8 mouse cellular contexts compared by ENCODE assay signal in genomic region chr12:108004701-108005487, GRCm38 (mm10). TPM values are rescaled to one million over a fixed set of nuclear protein-coding genes. Genes with fewer than 3 reads are reported as not detected.
DNase-seq lines count a peak whose midpoint lies in the region; ATAC-seq and TF ChIP-seq lines count a peak whose summit lies in the region.

No protein-coding gene starts in this region.

- no peaks in the 10 kb centered on the region for H3K9me3 ChIP-seq in kidney, embryonic 16.5 days (ENCODE audit: low read length)
- no peaks in the 10 kb centered on the region for H3K9me3 ChIP-seq in embryonic facial prominence, embryonic 12.5 days
- no peaks in the 10 kb centered on the region for H3K9me3 ChIP-seq in limb, embryonic 12.5 days

- peak overlapping the region; percentile 97 for H3K4me2 ChIP-seq in kidney, embryonic 16.5 days (replicated peaks; ENCODE audit: low read depth, low read length)
- peak overlapping the region; percentile 66 for H3K4me2 ChIP-seq in embryonic facial prominence, embryonic 12.5 days (replicated peaks)
- peak overlapping the region; percentile 80 for H3K4me2 ChIP-seq in limb, embryonic 12.5 days

- H3K9ac ChIP-seq in kidney, embryonic 16.5 days (replicated peaks; ENCODE audit: low read length), result peak overlapping the region; percentile 61
- H3K9ac ChIP-seq in embryonic facial prominence, embryonic 12.5 days, result peak overlapping the region; percentile 46
- H3K9ac ChIP-seq in limb, embryonic 12.5 days (replicated peaks), result peak overlapping the region; percentile 52

- H3K4me1 ChIP-seq in kidney, embryonic 16.5 days (ENCODE audit: insufficient read depth, low read length), result peaks cover 14% of the 10 kb centered on the region
- peaks cover 27% of the 10 kb centered on the region for H3K4me1 ChIP-seq in embryonic facial prominence, embryonic 12.5 days
- H3K4me1 ChIP-seq in limb, embryonic 12.5 days (replicated peaks), result peaks cover 33% of the 10 kb centered on the region
- peaks cover 12% of the 10 kb centered on the region for H3K4me1 ChIP-seq in small intestine, adult 2 months (ENCODE audit: control insufficient read depth, insufficient read depth, insufficient read length, low read length)

- WGBS in kidney, embryonic 16.5 days, result under 1% methylated on average over 41 of the region's 43 CpGs
- WGBS in embryonic facial prominence, embryonic 12.5 days, result under 1% methylated on average over 41 of the region's 43 CpGs
- WGBS in limb, embryonic 12.5 days, result under 1% methylated on average over 43 of the region's 43 CpGs
- WGBS in small intestine, adult 2 months, result 2% methylated on average over 43 of the region's 43 CpGs

- no peak for DNase-seq in kidney, adult 9 months
- no peak for DNase-seq in layer of hippocampus, postnatal 36 days
- DNase-seq in urinary bladder, postnatal 10 days (ENCODE audit: low spot score), result no peak

- no peak for TF ChIP-seq CTCF in small intestine, adult 2 months (IDR thresholded peaks at IDR 0.05; ENCODE audit: extremely low read depth, insufficient read length, insufficient replicate concordance, low read depth, low read length)

- H3K4me3 ChIP-seq in kidney, embryonic 16.5 days (ENCODE audit: low read length), result peak overlapping the region; percentile 76
- peak overlapping the region; percentile 39 for H3K4me3 ChIP-seq in embryonic facial prominence, embryonic 12.5 days
- peak overlapping the region; percentile 87 for H3K4me3 ChIP-seq in limb, embryonic 12.5 days (replicated peaks)
- peak overlapping the region; percentile 96 for H3K4me3 ChIP-seq in small intestine, adult 2 months (ENCODE audit: low read depth, low read length)

- peak; percentile 33 for ATAC-seq in kidney, embryonic 16.5 days (ENCODE audit: low FRiP score, low TSS enrichment)
- peak; percentile 49 for ATAC-seq in embryonic facial prominence, embryonic 12.5 days (ENCODE audit: insufficient number of reproducible peaks, insufficient read depth, low FRiP score, low TSS enrichment)
- ATAC-seq in limb, embryonic 12.5 days (ENCODE audit: insufficient number of reproducible peaks, insufficient read depth, low FRiP score, low TSS enrichment, low read depth), result 0 out of 2 replicates have a peak, but pooled peaks have one; percentile 23
- ATAC-seq in megakaryocyte, adult 5-6 weeks (ENCODE audit: poor library complexity, severe bottlenecking), result no peak

- H3K36me3 ChIP-seq in kidney, embryonic 16.5 days (ENCODE audit: insufficient read depth, low read length), result no peaks in the 10 kb centered on the region
- no peaks in the 10 kb centered on the region for H3K36me3 ChIP-seq in embryonic facial prominence, embryonic 12.5 days
- H3K36me3 ChIP-seq in limb, embryonic 12.5 days, result no peaks in the 10 kb centered on the region
- H3K36me3 ChIP-seq in small intestine, adult 2 months (ENCODE audit: control insufficient read depth, insufficient read depth, low read length), result no peaks in the 10 kb centered on the region

- no peak for TF ChIP-seq POLR2A in small intestine, adult 2 months (IDR thresholded peaks at IDR 0.05; ENCODE audit: low read depth, low read length)

- H3K27me3 ChIP-seq in kidney, embryonic 16.5 days (ENCODE audit: insufficient read depth, low read length), result peaks cover 30% of the 10 kb centered on the region
- 0 out of 2 replicates have a peak, but pooled peaks cover 5% of the 10 kb centered on the region for H3K27me3 ChIP-seq in embryonic facial prominence, embryonic 12.5 days
- peaks cover 36% of the 10 kb centered on the region for H3K27me3 ChIP-seq in limb, embryonic 12.5 days
- H3K27me3 ChIP-seq in small intestine, adult 2 months (ENCODE audit: control insufficient read depth, insufficient read depth, low read length), result no peaks in the 10 kb centered on the region; the same call in 1 of the 2 replicates

- H3K27ac ChIP-seq in kidney, embryonic 16.5 days (ENCODE audit: low read length), result no peak overlapping the region
- H3K27ac ChIP-seq in embryonic facial prominence, embryonic 12.5 days, result peak overlapping the region; percentile 66
- H3K27ac ChIP-seq in limb, embryonic 12.5 days, result peak overlapping the region; percentile 29; the same call in 1 of the 2 replicates
- peak overlapping the region; percentile 85 for H3K27ac ChIP-seq in small intestine, adult 2 months (ENCODE audit: insufficient read depth, low read depth, low read length)

RNA-seq across cellular contexts. Expression of gene Bcl11b, which starts 1.5 kb away (rescaled TPM):
- polyA plus RNA-seq in kidney, embryonic 16.5 days (2015; fragmentation: Nextera tagmentation; extraction: Ambion mirVana), result 2.6 TPM in 2 replicates
- 39.4 and 41.5 TPM in 2 replicates for polyA plus RNA-seq in embryonic facial prominence, embryonic 12.5 days (2016; fragmentation: Nextera tagmentation; extraction: Ambion mirVana)
- 19.6 and 19.9 TPM in 2 replicates for polyA plus RNA-seq in limb, embryonic 12.5 days (2016; fragmentation: Nextera tagmentation; extraction: Ambion mirVana)
- polyA plus RNA-seq in small intestine, adult 2 months (2012; rRNA removed), result 7.9 and 22.3 TPM in 2 replicates
- 100 to 1,000 TPM; 134 to 137 TPM for total RNA-seq in layer of hippocampus, postnatal 36 days (2021)
- 0.38 and 0.39 TPM in 2 replicates for total RNA-seq in megakaryocyte, adult 5-6 weeks (2015)
- 0.28 and 0.33 TPM in 2 replicates for total RNA-seq in megakaryocyte, adult 5-6 weeks (2017)

Comparison
In these comparisons a context has a peak if more than half of its experiments do, and no peak if none do; other contexts are left out.
1. H3K4me3 ChIP-seq: peak in every context shown above with its lines; median percentile 96 in small intestine, adult 2 months; 87 in limb, embryonic 12.5 days; 76 in kidney, embryonic 16.5 days; 39 in embryonic facial prominence, embryonic 12.5 days.